Mouse (Mus musculus) fibroblast of lung, adult 2 months (primary cell): ENCODE data around the gene Srp68.

Source experiments
- DNase-seq: peaks from one replicate; pipeline ENCODE4 v3.0.0-alpha.2; 2011; ENCODE audit warnings: low read depth

Srp68 gene

DNA sequence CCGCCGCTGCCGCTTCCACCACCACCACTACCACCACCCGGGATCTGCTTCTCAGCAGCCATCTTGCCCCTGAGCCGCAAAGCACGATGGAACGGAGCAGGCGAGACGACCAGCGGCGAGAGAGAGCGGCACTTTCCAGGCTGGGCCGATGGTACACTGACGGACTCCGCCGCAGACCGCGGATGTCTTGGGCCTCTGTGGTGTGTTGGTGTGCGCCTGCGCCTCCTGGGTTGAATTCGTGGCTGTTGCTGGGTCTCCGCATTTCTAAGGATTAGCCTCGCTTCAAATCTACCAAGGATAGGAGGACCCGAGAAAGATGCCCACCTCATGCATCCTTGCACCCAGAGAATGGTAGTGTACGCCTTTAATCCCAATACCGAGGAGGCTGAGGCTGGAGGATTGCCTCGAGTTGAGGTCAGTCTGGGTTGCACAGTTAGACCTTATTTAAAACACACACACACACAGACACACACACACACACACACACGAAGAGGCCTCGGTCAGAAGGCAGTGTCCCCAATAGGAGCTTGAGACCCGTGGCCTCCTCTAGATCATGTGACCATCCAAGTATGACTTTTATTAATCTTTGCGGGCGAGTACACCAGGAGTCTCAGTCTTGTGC is at the start of gene Srp68:
Gene Srp68, minus strand, starts transcription at position 173 of the 622 bp plus-strand sequence.
- peak; percentile 89 for DNase-seq

DNA sequence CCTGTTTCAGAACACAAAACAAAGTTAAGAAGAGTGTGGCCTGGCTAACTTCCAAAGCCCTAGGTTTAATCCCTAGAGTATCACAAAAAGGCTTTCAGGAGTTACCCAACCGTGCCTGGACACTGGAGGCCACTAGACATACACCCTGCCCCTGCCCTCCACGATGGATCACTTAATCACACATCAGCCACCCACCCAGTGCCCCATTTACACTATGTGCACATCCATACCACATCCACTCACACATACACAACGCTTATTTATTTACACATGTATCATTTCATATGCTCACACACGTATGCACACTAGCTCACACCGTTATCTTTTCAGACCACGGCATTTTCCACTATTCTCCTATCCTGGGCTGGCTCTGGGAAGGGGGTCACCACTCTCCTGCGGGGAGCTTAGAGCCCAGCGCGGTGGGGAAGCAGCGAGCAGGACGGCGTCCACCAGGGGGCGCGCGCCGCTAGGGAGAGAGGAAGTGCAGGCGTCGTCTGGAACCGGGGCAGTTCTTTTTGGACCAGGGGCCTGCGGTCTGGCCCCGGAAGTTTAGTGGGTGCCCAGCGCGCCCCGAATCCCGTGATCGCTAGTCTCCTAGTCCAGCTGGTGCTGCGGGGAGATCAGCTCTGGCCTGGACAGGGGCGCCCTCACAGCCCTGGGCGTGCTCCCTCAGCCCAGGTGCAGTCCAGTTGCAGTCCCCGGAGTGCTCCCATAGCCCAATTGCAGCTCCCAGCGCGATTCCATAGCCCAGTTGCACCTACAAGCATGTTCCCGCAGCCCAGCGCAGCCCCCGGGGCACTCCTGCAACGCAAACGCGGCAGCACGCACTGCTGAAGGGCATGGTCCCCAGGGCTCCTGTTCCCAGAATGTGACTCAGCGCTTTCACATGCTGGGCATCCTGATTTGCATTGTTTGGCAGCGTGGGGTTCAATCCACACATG is 45.0 kb upstream of the Srp68 start:
- DNase-seq, result no peak

DNA sequence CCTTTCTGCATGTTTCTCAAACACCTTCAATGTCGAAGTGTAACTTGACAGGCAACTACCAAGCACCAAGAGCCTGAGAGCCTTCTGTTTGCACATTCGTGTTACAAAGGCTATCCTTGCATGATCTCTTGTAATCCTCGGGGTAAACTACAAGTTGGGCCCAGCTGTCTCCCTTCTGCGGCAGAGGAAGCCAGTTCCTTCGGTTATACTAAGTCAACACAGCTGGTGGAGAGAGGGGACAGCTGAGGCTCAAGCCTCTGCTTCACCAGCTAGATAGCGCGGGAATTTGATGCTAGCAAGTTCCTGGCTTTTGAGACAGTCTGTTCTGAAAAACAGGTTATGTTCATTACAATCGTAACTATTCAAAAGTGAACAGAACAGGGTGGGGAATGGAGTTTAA is 38.3 kb upstream of the Srp68 start:
- no peak for DNase-seq

DNA sequence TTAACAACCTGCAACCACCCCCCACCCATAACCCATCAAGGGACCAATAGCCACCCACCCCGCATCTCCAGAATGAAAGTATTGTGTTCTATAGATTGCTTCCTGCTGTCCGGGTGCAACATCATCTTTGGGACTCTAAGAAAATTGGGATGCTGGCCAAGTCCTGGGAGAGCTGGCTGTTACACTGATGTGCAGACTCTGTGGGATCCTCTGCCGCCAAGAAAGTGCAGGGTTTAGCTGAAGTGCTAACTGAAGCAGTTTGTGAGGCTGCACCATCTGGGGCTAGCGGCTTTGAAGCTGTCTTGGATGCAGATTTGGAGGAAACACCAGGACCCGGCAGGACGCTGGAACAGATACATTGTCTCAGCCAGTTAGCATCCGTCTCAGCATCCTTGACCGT is 37.2 kb upstream of the Srp68 start:
- no peak for DNase-seq

DNA sequence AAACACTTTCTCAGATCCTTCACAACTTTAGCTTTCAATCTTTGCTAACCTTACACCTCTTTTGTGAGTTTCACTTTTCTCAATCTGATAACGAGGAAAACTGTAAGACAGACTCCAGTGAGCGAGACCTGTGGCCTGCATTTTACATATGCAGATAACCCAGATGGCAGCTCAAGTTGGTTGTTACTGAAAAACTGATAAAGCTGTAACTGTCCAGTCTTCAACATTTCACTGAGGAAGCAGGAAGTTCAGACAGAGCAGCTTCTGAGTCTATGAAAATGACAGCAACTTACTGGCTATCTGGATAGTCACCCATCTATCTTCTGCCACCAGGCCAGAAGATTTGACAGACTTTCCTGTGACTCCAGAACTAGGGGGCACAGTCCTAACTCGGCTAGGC is 35.6 kb upstream of the Srp68 start:
- DNase-seq, result no peak

DNA sequence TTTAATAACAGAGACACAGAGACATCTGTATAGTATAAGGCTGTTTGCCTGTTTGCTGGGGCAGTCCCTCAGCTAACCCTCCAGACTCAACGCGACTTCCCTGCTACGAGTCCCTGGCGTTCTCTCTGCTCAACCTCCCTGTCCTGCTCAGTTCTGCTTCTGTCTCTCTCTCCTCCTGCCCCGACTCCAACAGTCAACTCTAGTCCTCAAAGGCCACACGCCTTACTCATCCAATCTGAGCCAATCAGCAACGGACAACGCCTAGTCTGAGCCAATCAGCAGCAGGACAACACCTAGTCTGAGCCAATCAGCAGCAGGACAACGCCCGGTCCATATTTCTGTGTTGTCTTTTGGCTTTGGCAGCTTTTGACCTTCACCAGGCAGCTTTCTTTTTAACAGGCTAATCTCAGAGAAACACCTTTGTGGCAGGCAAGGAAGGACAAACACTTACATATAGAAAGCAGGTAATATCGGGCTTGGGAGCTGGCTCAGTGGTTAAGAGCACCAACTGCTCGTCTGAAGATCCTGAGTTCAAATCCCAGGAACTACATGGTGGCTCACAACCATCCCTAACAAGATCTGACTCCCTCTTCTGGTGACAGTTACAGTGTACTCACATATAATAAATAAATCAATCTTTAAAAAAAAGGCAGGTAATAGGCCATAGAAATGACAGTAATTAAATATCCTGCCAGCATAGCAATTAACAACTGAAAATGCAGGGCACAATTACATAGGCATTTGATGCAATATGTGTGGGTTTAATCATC is 33.9 kb upstream of the Srp68 start:
- DNase-seq, result no peak

DNA sequence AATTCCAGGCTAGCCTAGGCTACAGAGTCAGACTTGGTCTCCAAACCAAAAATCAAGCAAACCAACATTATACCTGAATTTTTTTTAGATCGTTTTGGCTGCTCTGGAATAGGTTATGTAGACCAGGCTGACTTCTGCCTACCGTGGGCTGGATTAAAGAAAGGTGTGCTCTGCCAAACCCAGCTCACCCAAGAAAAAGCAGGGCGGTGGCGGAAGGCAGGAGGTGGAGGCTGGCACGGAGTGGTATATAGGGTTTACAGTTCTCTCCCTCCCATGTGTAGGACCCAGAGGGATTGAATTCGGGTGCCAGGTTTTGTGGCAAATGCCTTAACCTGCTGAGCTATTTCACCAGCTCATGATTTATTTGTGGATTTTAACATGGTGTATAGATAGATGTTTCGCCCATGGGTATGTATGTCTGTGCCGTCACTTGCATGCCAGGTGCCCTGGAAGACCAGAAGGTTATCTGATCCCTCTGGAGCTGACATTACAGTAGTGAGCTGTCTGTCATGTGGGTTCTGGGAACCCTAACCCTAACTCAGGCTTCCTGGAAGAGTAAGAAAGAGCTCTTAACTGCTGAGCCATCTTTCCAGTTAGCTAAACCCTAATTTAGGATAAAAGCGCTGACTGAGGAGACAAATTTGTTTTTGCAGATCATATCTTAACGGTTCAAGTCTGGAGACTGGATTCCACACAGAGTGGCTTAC is 33.2 kb upstream of the Srp68 start, which contains the start of gene Exoc7:
Gene Exoc7, minus strand, starts transcription at position 215 of the 707 bp plus-strand sequence.
- no peak for DNase-seq

DNA sequence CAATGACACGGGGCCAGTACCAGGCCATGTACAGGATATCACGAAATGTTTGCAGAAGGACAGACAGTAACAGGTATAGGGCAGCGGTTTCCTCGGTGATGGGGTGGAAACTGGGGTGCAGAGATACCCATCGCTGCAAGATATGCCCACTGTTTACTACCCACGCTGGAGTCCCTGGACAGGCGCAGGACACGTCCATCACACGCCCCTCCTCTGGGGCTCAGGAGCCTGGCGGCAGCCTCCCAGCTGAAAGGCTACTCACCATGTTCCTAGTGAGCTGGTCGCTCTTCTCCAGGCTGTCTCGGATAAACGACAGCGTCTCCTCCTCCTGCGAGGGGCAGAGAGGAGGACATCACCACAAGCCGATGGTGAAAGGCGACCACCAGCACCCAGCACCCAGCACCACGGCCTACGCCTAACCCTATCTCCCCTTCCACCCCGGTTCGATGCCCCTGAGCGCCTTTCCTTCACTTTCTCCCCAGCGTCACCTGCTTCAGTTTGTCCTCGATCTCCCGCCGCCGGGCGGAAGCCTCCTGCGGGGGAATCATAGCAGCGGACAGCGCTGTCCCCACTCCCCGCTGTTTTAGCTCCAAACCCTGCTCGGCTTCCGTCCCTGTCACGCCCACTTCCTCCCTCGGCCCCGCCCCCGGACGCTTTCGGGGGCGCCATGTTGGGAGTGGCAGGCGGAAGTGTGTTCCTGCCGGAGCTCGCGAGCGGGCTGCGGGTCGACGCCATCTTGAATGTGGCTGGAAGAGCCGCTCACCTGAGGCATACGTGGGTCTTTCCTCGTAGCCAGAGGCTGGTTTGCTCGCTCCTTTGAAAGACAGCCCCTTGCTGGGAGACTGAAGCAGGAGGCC is 32.3 kb upstream of the Srp68 start:
- DNase-seq, result peak; percentile 81

DNA sequence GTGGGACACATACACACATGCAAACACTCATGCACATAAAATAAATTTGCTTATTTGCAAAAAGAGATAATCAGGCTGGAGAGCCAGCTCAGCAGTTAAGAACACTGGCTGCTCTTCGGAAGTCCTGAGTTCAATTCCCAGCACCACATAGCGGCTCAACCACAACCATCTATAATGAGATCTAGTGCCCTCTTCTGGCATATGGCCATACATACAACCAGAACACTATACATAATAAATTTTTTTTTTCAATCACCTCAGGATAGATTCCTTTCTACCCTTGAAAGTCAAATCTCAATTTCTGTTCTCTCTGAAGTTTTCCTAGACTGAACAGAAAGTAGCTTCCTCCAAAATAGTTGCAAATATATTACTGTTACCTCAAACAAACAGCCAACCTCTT is 31.4 kb upstream of the Srp68 start:
- no peak for DNase-seq

DNA sequence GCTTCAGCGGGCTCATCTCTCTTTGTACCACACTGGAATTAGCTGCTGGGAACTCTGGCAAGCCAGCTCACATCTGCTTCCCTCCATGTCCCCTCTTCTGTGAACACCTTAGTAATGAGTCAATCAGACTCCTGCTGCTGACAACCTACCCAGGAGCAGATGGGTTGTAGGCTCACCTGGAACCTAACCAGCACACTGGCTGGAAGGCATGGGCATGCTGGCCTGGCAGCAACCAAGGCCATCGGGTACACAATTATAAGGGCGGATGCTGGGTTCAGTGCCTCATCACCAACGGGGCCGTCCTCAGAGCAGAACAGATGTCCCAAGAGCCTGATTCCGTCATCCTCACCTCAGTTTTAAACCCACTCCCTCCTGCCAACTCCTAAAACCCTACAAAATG is 24.6 kb upstream of the Srp68 start:
- DNase-seq, result no peak

DNA sequence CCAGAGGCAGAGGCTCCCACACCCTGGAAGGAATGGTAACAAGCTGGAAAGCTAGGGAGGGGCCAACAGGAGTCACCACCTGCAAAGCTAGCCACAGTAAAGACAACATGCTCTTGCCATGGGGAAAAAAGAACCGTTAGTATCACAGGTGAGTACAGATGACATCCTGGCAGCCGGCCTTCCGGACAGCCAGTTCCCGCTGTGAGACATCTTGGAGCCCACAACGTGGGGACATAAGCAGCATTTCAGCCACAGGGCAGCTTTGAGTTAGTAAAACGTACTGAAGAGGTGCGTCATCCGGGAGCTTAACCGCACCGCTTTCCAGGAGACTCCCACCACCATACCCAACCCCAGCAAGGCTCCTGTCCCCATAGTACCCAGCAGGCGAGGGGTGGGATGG is 24.2 kb upstream of the Srp68 start:
- DNase-seq, result no peak

DNA sequence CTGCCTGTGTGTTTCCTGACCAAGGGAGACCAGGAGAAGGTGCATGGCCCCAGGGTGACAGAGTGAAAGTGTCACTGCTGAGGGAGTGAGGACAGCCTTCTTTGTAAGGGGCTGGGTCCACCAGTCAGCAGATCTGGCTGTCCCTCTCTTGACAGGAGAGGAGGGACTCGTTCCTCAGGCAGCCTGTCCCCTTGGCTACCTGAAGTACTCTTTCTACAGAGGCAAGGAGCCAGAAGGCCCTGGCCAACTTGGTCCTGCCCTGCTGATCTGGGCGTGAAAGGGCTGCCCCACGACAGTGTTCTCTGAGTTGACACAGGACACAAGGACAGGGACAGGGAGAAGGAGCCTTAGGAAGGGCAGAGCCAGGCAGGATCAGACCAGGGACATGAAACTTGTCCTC is 23.0 kb upstream of the Srp68 start:
- DNase-seq, result no peak

DNA sequence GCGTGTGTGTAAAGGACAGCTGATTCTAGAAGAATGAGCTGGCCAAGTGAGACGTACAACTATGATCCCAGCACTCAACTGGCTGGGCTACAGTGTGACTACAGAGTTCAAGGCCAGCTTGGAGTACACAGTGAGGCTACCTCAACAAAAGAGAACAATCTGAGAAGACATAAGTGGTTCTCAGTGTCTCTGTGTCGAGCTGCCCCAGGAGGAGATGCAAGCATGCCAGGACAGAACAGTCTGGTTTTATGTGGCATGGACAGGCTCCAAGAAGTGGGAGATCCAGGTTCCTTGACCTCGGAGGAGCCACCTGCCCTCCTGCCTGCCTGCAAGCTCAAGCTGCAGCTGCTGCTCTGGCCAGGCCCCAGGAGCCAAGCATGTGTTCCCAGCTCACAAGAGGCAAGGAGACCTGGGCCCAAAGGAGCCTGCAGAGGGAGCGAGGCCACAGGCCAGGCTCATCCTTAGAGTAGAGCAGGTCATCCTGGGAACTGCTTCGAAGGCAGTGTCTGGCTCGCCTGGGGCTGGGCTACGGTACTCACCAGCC is 22.2 kb upstream of the Srp68 start:
- DNase-seq, result no peak

DNA sequence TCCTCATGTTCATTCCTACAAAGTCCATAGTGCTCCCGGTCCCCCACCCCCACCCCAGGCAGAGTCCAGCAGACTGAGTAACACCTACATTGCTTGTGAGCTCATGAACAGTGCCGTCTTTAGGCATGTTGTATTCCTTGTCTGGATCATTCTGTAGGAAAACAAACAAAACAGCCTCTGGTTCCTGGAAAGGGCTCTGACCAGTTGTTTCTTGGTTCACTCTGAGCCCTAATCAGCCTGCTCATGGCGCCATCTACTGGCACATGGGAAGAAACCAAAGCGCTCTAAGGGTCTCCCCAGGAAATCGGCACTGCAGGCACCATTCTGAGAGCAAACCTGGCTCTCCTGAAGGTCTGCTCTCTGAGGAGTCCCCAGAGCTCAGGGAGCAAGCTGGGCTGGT is 20.3 kb upstream of the Srp68 start:
- DNase-seq, result peak; percentile 27

DNA sequence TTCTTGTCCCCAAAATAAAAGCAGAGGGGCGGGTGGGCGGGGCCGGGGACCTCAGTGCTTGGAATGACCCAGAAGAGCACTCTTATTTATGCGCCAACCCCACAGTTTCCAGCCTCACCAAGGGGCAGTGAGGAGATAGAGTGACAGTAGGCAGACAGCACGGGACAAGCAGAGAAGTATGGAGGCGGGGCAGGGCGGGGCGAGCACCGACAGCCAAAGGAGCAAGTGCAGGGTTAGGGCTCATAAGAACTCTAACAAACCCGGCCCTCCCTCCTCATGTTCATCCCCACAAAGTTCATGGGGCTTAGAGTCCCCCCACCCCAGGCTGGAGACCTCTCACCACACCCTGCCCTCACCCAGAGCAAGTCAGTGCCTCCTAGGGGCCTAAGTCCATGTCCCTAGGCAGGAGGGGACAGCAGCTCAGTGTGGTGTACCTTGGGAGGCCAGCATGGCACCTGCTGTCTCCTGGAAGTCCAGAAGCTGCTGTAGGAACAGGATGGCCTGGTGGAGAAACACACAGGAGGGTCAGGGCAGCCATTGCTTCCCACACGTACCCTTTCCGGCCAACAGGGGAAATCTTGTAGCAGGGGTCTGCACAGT is 19.6 kb upstream of the Srp68 start:
- DNase-seq, result no peak

DNA sequence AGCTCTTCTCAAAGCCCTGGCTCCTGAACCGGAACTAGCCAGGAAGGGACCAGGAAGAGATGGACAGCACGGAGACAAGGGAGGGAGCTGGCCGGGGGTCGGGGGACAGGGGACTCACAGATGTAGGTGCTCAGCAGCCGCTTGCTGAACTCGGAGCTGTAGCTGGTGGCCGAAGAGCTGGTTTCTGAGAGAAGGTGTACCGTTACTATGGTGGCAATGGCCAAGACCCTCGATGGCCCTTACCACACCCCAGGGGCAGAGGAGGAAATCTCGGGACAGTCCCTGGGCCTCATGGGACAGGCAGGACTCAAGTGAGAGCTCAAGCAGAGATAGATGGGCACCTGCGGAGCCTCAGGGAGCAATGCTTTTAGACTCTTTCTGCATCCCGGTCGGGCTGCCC is 18.4 kb upstream of the Srp68 start:
- no peak for DNase-seq

DNA sequence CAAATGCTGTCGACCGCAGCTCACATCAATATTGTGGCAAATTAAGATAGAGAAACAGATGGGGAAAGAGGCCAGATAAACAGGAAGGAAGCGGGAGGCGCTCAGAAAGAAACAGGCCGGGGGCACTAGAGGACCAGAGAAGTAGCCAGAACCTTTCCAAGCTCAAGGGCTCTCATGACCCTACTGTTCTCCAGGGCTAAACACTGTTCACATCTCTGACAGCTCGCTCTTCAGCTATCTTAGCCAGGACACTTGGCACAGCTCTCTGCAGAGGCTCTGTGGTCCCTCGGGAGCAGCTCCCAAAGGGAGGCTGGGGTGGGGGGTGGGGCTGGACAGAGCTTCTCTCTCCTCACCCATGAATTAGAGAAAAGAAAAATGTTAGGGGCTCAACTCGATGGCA is 16.5 kb upstream of the Srp68 start:
- DNase-seq, result no peak

DNA sequence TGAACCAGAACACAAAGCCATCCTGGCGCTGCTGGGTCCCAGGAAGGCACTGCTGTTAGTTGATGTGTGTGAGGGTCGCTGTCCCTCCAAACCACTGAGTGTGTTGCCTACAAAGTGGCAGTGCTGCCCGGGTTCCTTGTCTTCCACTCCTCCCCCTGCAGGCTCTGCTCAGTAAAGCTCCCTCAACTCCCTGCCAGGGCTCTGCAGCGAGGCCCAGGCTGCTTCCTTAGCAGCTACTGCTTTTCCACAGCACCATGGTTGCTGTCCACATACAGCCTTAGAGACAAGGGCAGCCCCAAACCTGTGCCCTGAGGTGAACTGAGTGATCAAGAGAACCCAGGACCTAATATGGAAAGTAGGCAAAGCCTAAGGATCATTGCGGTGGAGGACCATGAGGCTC is 13.3 kb upstream of the Srp68 start:
- DNase-seq, result no peak

DNA sequence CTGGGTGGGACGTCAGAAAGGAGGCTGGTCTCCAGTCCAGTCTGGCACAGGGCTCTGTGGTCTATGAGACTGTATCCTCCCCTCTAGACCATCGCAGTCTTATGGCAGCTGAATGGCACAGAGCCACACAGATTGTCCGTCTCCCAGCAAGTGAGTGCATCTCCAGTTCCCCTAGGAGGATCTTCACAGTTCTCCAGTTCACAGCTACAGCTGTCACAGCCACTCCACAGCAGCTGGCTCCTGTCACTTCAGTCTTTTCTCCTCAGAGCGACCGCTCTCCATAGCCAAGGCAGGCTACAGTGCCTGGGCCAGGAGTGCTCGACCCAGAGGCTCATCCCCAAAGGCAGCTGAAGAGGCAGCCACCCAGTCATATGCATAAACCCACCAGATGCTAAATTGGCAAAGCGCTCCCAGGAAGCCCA is 11.8 kb upstream of the Srp68 start:
- no peak for DNase-seq

DNA sequence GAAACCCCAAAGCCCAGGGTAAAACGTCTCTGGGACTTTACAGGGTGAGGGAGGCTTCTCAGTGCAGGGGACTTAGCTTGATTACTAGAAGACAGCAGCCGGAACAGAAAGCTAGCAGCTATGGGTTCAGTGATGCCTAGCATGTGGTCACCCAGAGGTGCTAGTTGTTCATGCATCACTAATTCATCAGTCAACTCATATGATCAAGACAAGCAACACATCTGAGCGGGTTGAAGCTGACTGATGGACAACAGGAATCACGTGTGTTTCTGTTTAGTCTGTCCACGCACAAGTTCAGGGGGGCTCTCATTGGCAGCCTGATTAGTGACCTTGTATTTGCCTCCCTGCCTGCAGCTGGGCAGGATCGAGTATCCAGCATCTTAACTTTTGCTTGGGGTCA is 10.0 kb upstream of the Srp68 start:
- DNase-seq, result no peak
